Mouse (Mus musculus) G1E-ER4 (cell line): ENCODE measurements at regions not wholly inside any gene's neighbourhood (a gene's known extent, or its start where the extent isn't known, plus 50 kb on each side); places are given as distances from the start of the nearest gene placed in this dataset.
A peak's percentile ranks its signal among the peaks of the same experiment; 100 is the strongest.

Experiments
- GATA1 ChIP-seq: IDR thresholded peaks from one replicate; pipeline ENCODE4 v1.8.0; 2012; ENCODE audit warnings: low read length, inconsistent platforms

DNA sequence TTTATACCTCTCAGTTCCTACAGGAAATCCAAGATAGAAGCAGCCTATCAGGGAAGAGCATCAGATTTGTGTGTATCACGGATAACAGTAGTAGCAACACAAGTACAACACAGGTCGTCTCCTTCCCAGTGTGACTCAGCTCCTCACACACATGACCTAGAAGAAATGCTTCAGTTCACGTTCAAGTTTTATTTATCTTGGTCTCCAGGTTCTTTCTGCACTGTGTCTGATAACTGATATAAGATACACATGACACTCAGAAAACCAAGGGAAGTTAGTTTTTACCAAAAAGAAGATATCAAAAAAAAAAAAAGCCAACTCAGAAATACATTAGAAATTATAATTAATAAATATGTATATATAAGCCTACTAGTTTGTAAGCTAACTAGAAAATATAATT, 515.0 kb downstream of the Prdm13 start:
- TF ChIP-seq GATA1 = peak; percentile 44

DNA sequence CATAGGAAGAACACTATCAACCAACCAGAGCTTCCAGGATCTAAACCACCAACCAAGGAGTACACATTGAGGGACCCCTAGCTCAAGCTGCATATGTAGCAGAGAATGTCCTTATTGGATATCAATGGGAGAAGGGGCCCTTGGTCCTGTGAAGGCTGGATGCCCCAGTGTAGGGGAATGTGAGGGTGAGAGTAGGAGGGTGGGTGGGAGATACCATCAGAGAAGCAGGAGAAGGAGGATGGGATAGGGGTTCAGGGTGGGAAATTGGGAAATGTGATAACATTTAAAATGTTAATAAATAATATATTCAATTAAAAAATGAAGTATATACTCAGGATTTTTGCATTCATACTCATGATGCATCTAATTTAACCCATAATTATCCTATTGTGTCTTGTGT, 523.6 kb downstream of the Prdm13 start:
- TF ChIP-seq GATA1 = no peak

DNA sequence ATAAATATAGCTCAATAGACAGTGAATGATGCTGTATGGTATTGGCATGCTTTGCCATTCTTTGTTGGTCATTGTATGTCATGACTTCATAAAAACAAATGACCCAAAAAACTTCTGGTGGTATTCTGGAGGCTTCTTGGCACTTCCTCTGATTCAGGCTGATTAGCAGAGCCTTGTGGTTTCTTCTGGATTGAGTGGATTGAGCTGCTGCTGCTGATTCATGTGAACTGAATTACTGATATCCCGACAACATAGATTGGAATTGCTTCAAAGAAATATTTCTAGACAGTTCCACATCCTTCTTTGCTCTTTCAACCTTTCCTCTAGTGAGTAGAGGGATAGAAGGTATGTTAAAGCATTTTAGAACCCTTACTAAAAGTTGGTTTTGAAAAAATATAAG, 559.9 kb downstream of the Prdm13 start:
- no peak for TF ChIP-seq GATA1

DNA sequence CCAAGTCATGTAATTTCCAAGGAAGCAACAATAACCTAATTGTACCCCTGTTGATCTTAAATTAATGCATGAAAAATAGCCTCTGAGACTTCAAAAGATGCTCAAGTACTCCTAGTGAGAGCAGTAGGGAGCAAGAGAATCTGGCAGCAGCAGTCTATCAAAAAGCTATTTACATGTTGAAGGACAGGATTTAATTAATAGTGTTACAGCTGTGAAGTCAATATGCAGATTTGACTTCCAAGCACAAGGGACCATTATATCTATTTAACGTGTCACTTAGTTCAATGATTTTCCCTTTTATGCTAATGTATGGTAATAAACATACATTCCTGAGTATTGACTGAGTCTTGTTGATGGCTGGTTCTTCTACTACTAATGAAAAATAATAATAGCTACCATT, 590.0 kb downstream of the Prdm13 start:
- no peak for TF ChIP-seq GATA1

DNA sequence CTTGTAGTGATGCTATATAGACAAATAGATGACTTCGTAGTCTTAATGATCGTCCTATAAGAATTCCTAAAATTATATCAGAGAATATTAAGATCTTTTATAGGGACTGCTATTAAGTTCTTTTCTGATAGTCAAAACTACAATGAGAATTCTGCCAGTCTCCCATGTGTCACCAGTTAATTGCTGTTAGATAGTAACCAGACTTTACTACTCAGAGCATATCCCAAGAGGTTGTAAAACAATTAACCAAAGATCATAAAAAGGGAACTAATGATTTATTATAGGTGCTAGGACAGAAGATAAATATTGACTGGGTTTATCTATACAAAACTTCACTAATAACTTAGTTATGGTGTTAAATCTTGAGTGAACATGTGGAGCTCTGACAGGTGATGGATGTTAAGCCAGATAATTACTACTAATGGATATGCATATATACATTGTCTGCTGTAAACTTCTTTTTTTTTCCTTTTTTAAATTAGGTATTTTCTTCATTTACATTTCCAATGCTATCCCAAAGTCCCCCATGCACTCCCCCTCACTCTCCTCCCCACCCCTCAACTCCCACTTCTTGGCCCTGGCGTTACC, 615.5 kb downstream of the Prdm13 start:
- no peak for TF ChIP-seq GATA1
